Mouse (Mus musculus) kidney, postnatal 36 days (tissue): ENCODE results near the gene Smyd5.

Source experiments
- DNase-seq, 2 experiments: peaks; one replicate each; pipeline ENCODE4 v3.0.0; 2021 to 2022; ENCODE audit warnings: mixed read lengths in 2 of 2

Smyd5 gene

DNA sequence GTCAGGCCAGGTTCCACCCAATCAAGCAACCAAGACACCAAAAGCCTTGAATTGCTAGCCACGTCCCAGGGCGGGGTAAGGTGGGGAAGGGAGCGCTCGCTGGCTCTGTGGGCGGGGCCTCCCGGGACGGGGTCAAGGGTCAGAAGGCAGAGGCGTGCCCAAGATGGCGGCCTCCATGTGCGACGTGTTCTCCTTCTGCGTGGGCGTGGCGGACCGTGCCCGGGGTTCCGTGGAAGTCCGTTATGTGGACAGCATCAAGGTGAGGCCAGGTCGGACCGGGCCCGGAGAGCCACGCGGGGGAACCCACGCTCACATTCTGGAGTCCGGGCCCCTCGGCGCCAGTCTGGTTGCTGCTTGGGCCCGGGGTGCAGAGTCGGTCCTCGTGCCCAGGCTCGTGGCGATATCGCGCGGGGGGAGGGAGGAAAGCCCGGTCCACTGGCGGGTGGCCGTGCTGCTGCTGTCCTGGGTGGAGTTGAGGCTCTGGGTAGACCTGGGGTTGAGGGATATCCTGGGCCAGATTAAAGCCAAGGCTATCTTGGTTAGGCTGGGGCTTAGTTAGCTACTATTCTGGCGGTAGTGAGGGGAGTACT is at the start of gene Smyd5:
TSS of gene Smyd5 (plus strand) at position 148 of the 590 bp plus-strand sequence.
- DNase-seq: peak; percentile 90 to 96

DNA sequence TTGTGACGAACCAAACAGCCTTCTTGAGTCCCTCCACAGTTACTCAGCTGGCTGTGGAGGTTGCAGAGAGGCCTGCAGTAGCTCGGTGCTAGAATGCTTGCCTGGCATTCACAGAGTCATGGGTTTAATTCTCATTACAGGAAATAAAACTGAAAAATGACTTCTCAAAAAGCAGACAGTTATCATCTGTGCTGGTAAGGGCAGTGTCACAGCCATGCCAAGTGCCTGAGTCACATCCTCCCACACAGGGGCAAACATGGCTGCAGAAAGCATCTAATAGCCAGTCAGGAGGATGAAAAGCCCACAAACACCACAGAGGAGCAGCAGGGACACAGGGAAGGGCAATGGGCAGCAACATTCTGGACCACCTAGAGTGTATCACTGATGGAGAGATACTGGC is 49.0 kb upstream of the Smyd5 start:
- DNase-seq: no peak

DNA sequence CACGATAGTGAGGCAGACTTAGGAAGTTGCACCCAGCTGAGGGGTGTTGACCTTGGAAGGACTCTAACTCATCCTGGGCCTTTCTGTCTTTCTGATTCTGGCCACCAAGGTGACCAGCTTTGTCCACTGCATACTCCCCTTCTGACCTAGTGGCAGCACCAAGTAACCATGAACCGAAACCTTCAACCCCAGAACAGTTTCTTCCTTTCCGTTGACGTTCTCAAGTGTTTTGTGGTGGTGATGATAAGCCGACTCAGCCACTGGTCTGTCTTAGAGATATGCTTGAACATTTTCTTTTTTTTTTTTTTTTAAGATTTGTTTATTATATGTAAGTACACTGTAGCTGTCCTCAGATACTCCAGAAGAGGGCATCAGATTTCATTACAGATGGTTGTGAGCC is 43.2 kb upstream of the Smyd5 start:
- no peak for DNase-seq

DNA sequence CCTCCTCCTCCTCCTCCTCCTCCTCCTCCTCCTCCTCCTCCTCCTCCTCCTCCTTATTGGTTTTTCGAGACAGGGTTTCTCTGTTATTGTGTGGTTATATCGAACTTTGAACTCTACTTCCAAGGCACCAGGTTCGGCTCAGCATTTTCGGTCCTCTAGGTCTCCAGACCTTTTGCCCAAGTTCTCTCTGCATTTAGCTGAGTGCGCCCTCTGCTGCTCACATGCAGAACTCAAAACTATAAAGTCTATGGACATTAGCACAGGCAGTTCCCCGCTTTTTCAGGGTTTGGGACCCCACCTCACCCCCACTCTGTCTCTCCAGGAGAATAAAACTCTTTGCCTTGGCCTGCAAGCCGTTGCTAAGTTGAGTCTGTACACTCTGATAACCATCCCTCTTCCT is 40.0 kb upstream of the Smyd5 start:
- DNase-seq: peak; percentile 81 to 92

DNA sequence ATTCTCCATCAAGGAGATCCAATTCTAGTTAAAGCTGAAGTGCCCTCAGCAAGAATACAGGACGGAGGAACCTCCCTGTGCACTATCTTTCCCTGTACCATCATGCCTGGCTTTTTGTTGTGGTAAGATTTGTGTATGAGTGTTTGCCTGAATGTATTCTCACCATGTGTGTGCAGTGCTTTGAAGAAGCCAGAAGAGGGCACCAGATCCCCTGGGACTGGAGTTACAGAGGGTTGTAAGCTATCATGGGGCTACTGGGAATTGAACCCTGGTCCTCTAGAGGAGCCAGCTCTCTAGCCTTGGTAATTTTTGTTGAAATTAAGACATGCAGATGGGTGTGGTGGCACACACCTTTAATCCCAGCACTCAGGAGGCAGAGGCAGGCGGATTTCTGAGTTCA is 36.4 kb upstream of the Smyd5 start:
- DNase-seq: no peak

DNA sequence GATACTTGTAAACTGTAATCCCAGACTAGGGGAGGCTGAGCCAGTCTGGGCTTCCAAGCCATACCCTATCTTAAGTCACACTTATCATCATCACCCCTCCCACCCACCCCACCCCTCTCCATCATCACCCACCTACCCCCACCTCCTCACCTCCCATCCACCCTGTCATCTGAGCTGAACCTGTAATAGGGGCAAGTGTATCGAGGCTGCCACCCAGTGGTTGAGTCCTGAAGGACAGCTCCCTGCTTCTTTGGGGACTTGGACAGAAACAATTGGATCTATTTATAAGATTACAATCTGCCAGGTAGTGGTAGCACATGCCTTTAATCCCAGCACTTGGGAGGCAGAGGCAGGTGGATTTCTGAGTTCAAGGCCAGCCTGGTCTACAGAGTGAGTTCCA is 34.6 kb upstream of the Smyd5 start:
- peak; percentile 48 to 83 for DNase-seq

DNA sequence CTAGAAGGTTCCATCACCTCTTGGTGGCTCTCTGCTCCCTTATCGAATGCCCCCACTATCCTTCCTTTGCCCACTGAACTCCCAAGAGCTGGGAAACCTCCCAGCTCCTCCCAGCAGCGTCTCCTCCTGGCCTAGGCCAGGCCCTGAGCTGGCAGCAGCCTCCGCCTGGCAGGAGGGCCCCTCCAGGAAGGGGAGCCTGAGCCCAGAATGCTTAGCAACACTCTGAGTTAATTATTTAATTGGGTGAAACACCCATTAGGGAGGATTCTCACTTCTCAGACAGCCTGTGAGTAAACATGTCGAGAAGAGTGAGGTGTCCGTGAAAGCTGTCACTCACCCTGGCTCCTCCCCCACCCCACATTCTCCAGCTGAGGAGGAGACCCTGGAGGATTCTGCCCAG is 32.1 kb upstream of the Smyd5 start:
- DNase-seq: peak; percentile 63 to 67

DNA sequence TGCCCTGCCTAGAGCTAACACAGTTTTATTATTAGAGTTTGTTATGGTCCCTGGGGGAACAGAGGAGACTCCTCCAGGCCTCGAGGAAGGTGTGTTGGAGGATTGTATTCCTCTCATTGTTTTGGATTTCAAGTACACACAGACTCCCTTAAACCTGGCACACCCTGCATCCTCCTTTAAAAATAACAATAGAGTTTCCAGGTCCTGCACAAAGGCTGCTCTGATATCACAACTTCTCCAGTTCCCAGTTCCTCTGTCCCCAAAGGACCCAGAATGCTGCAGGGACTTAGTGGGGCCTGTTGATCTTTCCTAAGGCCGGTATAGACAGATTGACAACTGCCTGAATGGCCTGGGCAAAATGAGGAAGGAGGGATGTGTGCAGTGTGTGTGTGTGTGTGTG is 29.2 kb upstream of the Smyd5 start:
- DNase-seq: no peak

DNA sequence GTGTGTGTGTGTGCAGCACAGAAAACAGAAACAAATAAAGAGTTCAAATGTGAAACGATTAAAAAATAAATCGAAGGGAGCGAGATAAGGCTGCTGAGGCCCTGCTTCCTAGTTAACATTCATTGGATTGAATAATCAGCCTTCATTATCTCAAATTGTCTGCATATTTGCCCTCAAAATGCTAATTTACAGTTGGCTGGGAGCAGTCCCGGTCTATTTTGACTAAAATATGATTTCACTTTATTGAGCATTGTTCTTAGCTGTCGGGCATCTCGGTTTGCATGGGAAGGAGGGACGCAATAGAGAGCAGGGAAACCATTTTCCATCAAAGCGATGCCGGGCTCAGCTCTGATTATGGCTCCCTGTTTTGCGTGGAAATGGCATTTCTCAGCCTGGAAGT is 28.8 kb upstream of the Smyd5 start:
- DNase-seq: no peak

DNA sequence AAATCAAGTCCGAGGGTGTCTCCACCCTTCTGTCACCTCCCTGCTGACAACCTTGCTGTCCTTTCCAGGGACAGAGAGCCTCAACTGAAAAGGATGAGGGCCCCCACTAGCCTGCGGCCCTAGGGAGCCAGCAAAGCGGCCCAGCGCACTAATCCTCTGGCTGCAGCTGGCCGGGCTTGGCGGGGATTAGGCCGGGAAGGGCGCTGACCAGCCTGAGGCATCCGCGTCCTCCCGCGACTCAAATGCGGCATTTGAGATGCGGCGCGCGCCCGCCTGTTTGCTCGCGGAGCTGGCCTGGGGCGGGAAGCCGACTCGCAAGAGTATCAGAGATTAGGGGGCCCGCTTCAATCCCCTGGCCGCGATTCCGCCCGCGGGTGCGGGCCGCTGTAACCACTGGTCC is 22.8 kb upstream of the Smyd5 start:
- no peak for DNase-seq

DNA sequence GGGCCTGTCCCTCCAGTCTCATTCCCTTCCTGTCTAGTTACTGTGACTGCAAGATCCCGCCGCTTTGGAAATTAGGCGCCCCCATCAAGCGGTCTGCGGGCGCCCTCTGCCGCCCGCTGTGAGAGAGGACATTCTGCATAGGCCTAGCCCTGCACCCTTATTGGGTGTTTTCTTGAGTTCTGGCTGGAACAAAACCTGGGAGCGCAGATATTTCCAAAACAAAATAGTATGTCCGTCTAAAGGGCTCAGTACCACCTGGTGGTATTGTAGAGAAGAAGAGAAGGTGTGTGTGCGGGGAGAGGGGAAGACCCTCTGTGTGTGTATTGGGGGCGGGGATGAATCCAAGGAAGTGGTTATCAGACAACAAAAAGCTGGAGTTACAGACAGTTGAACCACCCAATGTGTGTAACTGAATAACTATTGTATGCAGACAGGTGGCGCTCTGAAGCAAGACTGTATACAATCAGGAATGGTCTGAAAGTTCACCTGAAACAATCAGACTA is 21.0 kb upstream of the Smyd5 start:
- peak; percentile 47 to 77 for DNase-seq

DNA sequence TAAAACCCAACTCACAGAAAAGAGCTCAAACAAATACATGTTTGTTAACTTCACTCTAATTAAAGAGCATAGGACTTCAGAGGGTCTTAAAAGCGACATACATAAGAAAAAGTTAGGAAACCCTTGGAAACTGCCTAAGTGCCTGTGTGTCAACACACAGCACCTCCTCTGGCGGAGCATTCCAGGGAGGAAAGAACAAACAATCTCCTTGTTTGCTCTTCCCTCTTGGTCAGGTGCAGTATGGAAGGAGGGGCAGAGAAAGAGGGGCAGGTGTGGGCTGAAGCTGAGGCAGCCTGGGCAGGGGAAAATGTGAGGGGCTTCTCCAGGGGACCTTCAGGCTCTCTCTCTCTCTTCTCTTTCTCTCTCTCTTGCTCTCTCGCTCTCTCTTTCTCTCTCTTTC is 16.0 kb upstream of the Smyd5 start:
- no peak for DNase-seq

DNA sequence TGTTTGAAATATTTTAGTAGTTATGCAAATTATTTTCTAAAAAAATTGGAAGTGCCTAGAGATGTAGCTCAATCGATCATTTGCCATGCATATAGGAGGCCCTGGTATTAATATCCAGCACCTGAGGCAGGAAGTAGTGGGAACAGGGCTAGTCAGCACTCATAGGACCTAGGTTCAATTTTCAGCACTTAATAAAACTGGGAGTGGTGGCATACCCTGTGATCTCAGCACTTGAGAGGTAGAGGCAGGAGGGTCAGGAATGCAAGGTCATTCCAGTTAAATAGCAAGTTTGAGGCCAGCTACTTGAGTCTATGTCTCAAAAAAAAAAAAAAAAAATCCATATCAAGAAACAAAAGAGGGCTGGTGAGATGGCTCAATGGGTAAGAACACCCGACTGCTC is 12.6 kb upstream of the Smyd5 start:
- no peak for DNase-seq

DNA sequence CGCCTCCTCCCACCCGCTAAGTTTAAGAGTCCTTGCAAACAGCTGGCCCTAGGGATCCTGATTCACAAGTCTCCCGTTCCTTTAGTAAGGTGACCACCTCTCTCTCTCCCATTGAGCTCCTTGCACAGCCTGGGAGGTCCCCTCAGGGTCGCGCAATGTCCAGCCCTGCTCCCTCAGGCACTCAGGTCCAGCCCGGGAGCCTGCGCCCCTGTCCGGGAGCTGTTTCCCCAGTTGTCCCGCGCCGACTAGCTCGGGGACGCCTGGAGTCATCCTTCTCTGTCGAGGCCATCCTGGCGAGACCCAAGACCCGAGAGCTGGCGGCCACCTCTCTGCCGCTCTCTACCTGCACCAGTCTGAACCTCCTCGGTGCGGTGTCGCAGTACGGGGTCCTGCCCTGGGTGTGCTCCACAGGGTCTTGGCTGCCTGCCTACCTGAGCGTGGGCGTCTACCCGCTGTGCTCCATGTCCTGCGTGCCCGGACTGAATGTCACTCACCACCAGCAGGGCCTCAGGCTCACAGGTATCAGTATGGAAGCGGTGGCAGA is 7.9 kb upstream of the Smyd5 start, which contains the start of gene Noto:
TSS of gene Noto (plus strand) at position 51 of the 544 bp plus-strand sequence.
- no peak for DNase-seq

DNA sequence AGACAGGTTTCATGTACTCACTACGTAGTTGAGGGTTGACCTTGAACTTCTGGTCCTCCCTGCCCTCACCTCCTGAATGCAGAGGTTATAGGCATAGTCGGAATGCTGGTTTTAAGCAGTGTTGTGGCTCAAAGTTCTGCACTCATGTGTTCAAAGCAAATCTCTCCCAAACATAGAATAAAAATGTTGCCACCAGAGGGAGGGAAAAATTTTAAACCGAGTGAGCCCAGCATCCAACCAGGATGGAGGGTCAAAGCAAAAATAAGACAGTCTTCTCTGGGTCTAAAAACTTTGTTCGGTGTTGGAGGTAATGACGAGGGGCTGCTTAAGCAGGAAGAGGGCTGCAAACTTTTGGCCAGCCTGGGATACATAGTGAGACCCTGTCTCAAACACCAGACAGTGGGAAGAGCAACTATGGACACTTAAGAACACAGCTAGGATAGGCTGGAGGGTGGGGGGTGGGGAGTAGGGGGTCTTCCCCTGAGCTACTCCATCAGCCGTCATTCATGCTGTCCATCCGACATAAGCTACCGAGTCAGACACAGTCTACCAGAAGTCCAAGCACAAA is 431 bp upstream of the Smyd5 start:
- no peak for DNase-seq

DNA sequence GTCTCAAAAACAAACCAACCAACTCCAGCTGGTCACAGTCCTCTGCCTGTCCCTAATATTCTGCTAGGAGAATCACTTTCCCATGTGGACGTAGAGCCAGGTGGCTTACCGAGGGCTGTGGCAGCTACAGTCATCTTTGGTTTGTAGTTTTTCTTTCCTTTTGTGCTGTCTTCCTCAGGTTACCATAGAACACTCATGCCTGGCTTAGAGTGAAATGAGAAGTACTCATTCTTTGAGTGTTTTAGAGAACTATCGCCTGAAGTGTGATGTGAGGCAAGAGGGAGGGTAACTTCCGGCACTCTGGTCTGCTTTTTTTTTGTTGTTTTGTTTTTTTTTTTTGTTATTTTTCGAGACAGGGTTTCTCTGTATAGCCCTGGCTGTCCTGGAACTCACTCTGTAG is 2.1 kb downstream of the Smyd5 start:
- no peak for DNase-seq

DNA sequence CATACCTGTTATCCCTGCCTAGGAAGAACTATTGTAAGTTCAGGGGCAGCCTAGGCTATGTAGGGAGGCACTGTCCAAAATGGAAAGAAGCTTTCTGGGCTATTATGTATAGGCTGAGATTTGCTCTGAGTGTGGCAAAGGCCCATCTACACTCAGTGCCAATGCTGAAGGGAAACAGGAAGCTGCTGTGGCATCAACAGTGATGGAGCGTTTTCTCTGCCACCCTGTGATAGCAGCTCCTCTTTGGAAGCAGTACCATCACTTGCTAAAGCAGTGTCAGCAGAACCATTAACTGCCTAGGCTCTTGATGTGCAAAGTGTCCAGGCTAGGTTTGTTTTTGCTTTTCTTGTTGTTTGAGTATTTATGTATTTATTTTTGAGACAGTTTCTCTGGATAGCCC is 4.4 kb downstream of the Smyd5 start:
- no peak for DNase-seq

DNA sequence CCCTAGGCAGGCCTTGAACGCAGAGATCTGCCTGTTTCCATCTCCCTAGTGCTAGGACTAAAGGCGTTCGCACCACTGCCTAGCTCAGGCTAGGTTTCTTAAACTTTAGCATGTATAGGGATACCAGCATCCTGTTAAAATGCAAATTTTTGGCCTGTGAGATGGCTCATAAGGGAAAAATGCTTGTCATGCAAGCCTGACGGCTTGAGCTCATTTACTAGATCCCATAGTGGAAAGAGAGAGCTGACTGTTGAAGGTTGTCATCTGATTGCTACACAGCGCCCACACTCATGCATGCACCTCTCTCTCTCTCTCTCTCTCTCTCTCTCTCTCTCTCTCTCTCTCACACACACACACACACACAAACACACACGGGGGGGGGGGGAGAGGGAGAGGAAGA is 4.8 kb downstream of the Smyd5 start:
- no peak for DNase-seq

DNA sequence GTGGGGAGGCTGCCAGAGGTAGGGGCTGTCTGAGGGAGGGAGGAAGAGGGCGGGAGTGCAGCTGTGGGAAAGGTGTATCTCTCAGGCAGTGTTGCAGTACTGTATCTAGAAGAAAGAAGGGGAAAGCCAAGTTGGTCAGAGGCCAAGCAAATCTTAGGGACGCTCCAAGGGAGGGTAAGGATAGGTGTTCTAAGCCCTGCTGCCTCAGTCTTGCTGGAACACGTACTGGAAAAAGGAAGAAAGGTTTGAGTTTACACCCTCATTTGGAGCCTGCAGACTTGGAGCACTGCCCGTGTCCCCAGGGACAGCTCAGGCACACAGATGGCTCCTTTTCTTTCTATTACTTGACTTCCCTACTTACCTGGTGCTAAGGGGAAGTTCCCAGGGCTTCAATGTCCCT is 9.4 kb downstream of the Smyd5 start:
- DNase-seq: no peak

DNA sequence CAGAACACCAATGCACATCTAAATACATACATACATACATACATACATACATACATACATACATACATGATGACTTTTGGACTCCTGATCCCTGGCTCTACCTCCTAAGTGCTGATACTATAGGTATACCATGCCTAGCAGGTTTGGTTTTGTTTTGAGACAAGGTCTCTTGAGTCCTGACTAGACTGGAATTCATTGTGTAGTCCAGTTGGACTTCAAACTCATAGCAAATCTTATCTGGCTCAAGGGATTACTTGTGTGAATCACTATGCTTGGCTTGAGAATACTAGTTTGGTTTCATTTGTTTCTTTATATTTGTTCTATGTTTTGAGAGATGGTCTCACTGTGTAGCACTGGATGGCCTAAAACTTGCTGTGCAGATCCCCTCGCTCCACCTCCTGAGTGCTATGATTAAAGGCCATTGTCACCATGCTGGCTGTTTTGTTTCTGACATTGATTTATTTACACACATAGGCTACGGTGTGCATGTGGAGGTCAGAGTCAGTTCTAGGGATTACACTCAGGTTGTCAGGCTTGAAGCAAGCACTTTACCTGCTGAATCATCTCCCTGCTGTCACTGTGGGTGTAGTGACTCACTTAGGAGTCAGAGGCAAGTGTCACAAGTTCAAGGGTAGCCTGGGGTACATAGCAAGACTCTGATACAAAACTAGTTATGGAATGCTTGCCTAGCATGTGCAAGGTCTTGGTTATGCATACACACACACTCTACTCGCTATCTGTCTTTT is 11.9 kb downstream of the Smyd5 start:
- DNase-seq: no peak

DNA sequence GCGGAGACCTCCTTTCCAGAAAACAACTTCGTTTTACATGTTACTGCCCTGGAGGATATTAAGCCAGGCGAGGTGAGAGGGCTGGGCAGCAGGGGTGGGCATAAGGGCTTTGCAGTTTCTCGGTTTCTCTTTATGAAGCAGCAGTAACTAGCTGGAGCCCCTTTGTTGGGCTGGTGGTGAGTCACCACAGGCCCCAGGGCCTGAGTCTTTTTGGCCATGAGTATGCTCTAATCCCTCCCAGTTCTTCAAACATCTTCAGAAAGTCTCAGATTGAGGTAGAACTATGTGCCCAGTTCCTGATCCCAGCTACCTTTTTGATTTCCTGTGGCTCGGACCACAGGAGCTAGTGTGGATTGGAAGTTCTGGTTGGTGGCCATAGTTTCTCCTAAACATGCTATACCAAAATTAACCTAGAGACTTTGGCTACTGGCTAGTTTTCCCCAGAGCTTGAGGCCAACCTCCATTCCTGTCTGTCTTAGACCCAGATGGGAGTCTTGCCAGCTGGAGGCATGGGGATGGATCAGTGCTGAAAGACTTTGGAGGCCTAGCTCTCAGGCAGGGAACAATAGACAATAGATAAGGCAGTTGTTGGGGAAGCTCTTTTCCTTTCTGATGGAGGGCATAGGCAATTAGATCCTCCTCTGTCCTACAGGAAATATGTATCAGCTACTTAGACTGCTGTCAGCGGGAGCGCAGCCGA is 12.6 kb downstream of the Smyd5 start:
- no peak for DNase-seq

DNA sequence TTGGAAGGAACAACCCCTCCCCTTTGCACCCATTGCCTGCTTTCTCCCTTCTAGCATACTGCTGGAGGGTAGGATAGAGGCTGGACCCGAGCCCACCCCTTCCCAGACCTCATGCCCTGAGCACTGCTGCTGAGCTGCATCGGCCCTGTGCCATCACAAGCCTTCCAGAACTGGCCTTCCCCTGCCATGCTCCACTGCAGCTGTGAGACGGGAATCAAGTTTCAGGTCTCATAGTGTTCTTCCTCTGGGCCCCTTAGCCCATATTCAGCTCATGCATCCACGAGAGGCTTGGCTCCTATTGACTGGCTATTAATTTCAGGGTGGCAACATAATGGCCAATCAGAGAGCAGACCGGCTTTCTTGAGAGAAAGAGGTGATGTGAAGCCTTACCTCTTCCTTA is 13.5 kb downstream of the Smyd5 start:
- no peak for DNase-seq

DNA sequence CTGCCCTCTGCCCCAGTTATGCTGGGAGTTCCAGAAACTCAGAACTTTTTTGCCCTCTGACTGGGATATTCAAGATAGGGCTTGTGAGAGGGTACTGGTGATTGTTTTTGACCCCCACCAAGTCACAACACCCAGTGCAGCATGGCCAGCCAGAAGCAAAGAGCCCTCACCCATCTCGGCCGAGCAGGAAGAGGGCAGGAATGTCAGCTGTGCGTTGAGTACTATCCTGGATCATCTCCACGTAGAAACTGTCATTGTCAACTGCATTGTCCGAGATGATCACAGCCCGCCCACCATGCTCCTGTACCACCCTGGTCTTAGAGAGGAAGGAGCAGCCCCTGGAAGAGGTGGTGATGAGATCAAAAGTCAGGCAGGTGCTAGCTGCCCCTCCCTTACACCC is 15.6 kb downstream of the Smyd5 start:
- no peak for DNase-seq
